Mouse (Mus musculus): ENCODE data around the gene Fus. TPM values are rescaled to one million over a fixed set of nuclear protein-coding genes. Genes with fewer than 3 reads are reported as not detected.
A peak's percentile ranks its signal among the peaks of the same experiment; 100 is the strongest.

Gene Fus
- polyA plus RNA-seq, 1 experiment = 318 TPM

- H3K36me3 ChIP-seq (replicated peaks; ENCODE audit: low read length) = peaks cover 100% of the 10 kb centered on the region
- peaks cover 5% of the 10 kb centered on the region for H3K4me1 ChIP-seq
- H3K27me3 ChIP-seq (replicated peaks) = no peaks in the 10 kb centered on the region
- no peak overlapping the region for H3K4me3 ChIP-seq (replicated peaks)
- TF ChIP-seq GATA1 (IDR thresholded peaks at IDR 0.05; ENCODE audit: borderline replicate concordance, low read length) = no peak
- no peak for TF ChIP-seq FLI1 (IDR thresholded peaks at IDR 0.05; ENCODE audit: low read length)
- H3K9me3 ChIP-seq = no peaks in the 10 kb centered on the region
Measured at GRCm38 (mm10) chr7:127978856-127979255, 11.6 kb downstream of the Fus start.

GRCm38 (mm10) chr7:127980606-127981005 lies 13.3 kb downstream of the Fus start:
- peaks cover 100% of the 10 kb centered on the region for H3K36me3 ChIP-seq (replicated peaks; ENCODE audit: low read length)
- no peak overlapping the region for H3K4me3 ChIP-seq (replicated peaks)
- no peaks in the 10 kb centered on the region for H3K9me3 ChIP-seq
- H3K4me1 ChIP-seq = 0 out of 2 replicates have a peak, but pooled peaks cover 3% of the 10 kb centered on the region
- H3K27me3 ChIP-seq (replicated peaks) = no peaks in the 10 kb centered on the region
- TF ChIP-seq GATA1 (IDR thresholded peaks at IDR 0.05; ENCODE audit: borderline replicate concordance, low read length) (no peak), FLI1 (IDR thresholded peaks at IDR 0.05; ENCODE audit: low read length) (no peak)

- H3K4me1 ChIP-seq = peaks cover 48% of the 10 kb centered on the region
- H3K27me3 ChIP-seq (replicated peaks) = no peaks in the 10 kb centered on the region
- H3K4me3 ChIP-seq (replicated peaks) = no peak overlapping the region
- H3K9me3 ChIP-seq = no peaks in the 10 kb centered on the region
- H3K36me3 ChIP-seq (replicated peaks; ENCODE audit: low read length) = peaks cover 85% of the 10 kb centered on the region
- TF ChIP-seq FLI1 (IDR thresholded peaks at IDR 0.05; ENCODE audit: low read length) (no peak), GATA1 (IDR thresholded peaks at IDR 0.05; ENCODE audit: borderline replicate concordance, low read length) (no peak)
Measured at GRCm38 (mm10) chr7:127988904-127989303, 21.6 kb downstream of the Fus start.

GRCm38 (mm10) chr7:127991643-127992487 lies 24.6 kb downstream of the Fus start:
- Histone ChIP-seq H3K36me3 (replicated peaks; ENCODE audit: low read length) (peaks cover 56% of the 10 kb centered on the region), H3K27me3 (replicated peaks) (no peaks in the 10 kb centered on the region), H3K4me1 (peaks cover 51% of the 10 kb centered on the region), H3K9me3 (no peaks in the 10 kb centered on the region), H3K4me3 (replicated peaks) (peak overlapping the region; percentile 94)
- no peak for TF ChIP-seq FLI1 (IDR thresholded peaks at IDR 0.05; ENCODE audit: low read length)
- TF ChIP-seq GATA1 (IDR thresholded peaks at IDR 0.05; ENCODE audit: borderline replicate concordance, low read length) = no peak

- no peaks in the 10 kb centered on the region for H3K27me3 ChIP-seq (replicated peaks)
Measured at GRCm38 (mm10) chr7:127992488-127993340, 25.5 kb downstream of the Fus start.

GRCm38 (mm10) chr7:127993341-127993977 lies 26.2 kb downstream of the Fus start, which contains the start of gene Pycard:
Gene Pycard (minus strand): TSS chr7:127993867.
- Histone ChIP-seq H3K36me3 (replicated peaks; ENCODE audit: low read length) (peaks cover 41% of the 10 kb centered on the region), H3K4me1 (peaks cover 44% of the 10 kb centered on the region), H3K4me3 (replicated peaks) (peak within 1 kb of the TSS; percentile 94), H3K9me3 (no peaks in the 10 kb centered on the region), H3K27me3 (replicated peaks) (no peaks in the 10 kb centered on the region)
- TF ChIP-seq GATA1 (IDR thresholded peaks at IDR 0.05; ENCODE audit: borderline replicate concordance, low read length) = no peak
- no peak for TF ChIP-seq FLI1 (IDR thresholded peaks at IDR 0.05; ENCODE audit: low read length)

More at GRCm38 (mm10) chr7:127992488-127993340, 25.5 kb downstream of the Fus start:
- peaks cover 47% of the 10 kb centered on the region for H3K4me1 ChIP-seq
- peak overlapping the region; percentile 94 for H3K4me3 ChIP-seq (replicated peaks)
- TF ChIP-seq GATA1 (IDR thresholded peaks at IDR 0.05; ENCODE audit: borderline replicate concordance, low read length) (no peak), FLI1 (IDR thresholded peaks at IDR 0.05; ENCODE audit: low read length) (no peak)
- no peaks in the 10 kb centered on the region for H3K9me3 ChIP-seq
- H3K36me3 ChIP-seq (replicated peaks; ENCODE audit: low read length) = peaks cover 49% of the 10 kb centered on the region

- peaks cover 13% of the 10 kb centered on the region for H3K27me3 ChIP-seq (replicated peaks)
- TF ChIP-seq FLI1 (IDR thresholded peaks at IDR 0.05; ENCODE audit: low read length) = no peak
- TF ChIP-seq GATA1 (IDR thresholded peaks at IDR 0.05; ENCODE audit: borderline replicate concordance, low read length) = no peak
- H3K4me1 ChIP-seq = peaks cover 31% of the 10 kb centered on the region
- H3K36me3 ChIP-seq (replicated peaks; ENCODE audit: low read length) = no peaks in the 10 kb centered on the region
- no peak overlapping the region for H3K4me3 ChIP-seq (replicated peaks)
- peaks cover 5% of the 10 kb centered on the region; the same call in 1 of the 2 replicates for H3K9me3 ChIP-seq
Measured at GRCm38 (mm10) chr7:127999436-127999835, 32.2 kb downstream of the Fus start.

- Histone ChIP-seq H3K9me3 (peaks cover 5% of the 10 kb centered on the region; the same call in 1 of the 2 replicates), H3K4me1 (peaks cover 33% of the 10 kb centered on the region), H3K4me3 (replicated peaks) (no peak overlapping the region), H3K36me3 (replicated peaks; ENCODE audit: low read length) (no peaks in the 10 kb centered on the region), H3K27me3 (replicated peaks) (peaks cover 21% of the 10 kb centered on the region)
- TF ChIP-seq FLI1 (IDR thresholded peaks at IDR 0.05; ENCODE audit: low read length) (no peak), GATA1 (IDR thresholded peaks at IDR 0.05; ENCODE audit: borderline replicate concordance, low read length) (no peak)
Measured at GRCm38 (mm10) chr7:128000068-128000950, 33.1 kb downstream of the Fus start.
